Mouse (Mus musculus): ENCODE measurements around the gene Dysf.

Gene Dysf

DNA sequence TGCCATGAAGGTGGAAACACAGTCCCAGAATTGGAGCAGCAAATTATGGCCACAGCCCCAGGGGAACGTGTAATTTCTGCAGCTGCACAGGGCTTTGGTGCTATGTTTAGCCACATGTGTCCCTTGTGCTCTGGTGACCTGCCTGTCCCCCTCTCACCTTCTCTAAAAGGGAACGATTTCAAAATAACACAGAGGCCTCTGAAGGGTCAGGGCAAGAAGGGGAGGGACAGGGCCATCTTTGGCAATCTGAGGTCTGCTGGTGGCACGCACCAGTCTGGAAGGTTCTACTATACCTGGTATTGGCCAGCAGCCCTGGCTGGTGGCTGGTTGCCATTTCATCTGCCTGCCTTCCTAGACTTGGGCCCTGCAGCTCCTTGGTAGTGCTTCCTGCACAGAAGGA lies 147.4 kb downstream of the Dysf start:
- DNase-seq (ENCODE audit: extremely low read depth, low read depth, low spot score), result no peak

DNA sequence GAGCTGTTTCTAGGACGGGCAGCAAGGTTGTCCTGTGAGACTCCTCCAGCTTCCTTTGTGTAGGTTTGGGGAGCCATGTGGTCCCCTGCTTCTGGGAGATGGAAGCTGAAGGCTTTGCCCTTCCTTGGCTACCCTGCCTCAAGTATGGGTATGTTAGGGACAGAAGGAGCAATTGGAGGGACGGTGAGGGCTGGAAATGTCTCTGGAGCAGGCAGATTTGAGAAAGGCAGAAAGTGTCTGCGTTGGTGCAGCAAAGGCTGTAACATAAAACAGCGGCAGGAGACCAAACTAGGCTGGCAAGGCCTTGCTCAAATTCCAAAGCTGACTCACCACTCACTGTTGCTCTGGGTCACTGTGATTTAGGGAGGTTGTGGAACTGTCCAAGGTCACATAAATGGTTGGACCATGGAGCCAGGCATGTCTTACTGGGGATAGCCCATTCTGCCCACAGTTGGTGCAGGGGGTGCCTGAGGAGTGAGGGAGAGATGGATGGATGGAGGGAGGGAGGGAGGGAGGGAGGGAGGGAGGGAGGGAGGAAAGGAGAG lies 148.2 kb downstream of the Dysf start:
- DNase-seq (ENCODE audit: extremely low read depth, low read depth, low spot score), result no peak

DNA sequence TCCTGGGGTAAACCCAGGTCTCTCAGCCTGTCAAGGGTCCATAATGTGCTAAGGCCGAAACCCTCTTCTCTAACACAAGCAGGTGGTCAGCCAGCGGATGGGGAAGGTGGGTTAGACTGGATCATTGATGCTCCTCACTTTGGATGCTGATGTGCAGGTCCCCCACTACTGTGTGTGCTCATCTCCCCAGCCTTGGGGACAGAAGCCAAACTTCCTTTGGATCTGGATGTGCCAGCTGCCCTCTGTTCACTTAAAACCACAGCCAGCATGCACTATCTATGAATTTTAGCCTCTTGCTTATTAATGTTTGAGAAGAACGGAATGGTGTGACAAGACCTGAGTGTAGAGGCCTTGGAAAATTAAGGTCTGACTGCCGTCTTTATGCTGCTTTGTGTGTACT lies 150.7 kb downstream of the Dysf start:
- DNase-seq (ENCODE audit: extremely low read depth, low read depth, low spot score), result no peak

- DNase-seq (ENCODE audit: extremely low read depth, low read depth, low spot score), result no peak
Measured at GRCm38 (mm10) chr6:84167612-84168011, 159.2 kb downstream of the Dysf start.

DNA sequence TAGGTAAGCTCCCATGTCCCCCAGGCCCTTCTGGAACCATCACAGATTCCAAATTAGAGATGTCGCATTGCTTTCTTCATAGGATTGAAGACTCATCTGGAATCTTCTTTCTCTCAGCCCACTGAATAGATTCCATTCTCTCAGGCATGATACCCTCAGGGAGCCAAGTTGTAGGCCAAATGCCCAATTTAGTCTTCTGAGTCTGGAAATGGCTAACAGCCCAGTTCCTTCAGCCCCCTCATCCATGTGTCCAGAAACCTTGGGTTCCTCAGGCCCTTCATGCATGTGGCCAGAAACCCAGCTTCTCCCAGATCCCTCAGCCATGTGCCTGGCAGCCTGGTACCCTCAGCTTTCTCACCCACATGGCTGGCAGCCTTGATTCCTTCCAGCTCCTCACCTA lies 160.2 kb downstream of the Dysf start:
- no peak for DNase-seq (ENCODE audit: extremely low read depth, low read depth, low spot score)

GRCm38 (mm10) chr6:84173626-84174025 lies 165.2 kb downstream of the Dysf start:
- no peak for DNase-seq (ENCODE audit: extremely low read depth, low read depth, low spot score)

- DNase-seq (ENCODE audit: extremely low read depth, low read depth, low spot score), result no peak
Measured at GRCm38 (mm10) chr6:84178776-84179405, 170.5 kb downstream of the Dysf start.

GRCm38 (mm10) chr6:84181452-84181851 lies 173.1 kb downstream of the Dysf start:
- no peak for DNase-seq (ENCODE audit: extremely low read depth, low read depth, low spot score)

DNA sequence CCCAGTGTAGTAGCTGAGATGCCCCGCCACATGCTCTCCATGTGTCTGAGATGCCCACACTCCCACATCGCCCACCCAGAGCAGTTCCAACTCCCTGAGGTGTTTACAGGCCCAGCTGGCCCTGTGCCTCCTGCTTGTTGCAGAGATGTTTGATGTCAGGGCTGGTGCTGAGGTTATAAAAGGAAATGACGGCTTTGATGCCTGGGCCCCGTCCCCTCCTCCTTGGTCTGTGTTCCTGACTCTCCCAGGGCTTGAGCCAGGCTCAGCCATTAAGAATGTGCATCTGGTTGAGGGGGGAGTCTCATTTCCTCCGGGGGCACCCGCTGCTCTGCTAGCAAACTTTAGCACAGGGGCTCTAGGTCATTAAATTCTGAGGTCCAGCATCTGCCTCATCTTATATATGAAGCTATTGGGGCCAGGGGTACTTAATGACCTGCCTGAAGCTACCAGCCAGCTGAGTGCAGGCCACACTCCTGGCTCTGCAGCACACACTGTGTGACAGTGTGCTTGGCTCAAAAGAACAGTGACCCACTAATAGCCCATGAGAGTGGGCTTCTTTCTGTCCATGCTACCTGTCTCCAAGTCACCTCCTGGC lies 183.4 kb downstream of the Dysf start:
- DNase-seq (ENCODE audit: extremely low read depth, low read depth, low spot score), result no peak

DNA sequence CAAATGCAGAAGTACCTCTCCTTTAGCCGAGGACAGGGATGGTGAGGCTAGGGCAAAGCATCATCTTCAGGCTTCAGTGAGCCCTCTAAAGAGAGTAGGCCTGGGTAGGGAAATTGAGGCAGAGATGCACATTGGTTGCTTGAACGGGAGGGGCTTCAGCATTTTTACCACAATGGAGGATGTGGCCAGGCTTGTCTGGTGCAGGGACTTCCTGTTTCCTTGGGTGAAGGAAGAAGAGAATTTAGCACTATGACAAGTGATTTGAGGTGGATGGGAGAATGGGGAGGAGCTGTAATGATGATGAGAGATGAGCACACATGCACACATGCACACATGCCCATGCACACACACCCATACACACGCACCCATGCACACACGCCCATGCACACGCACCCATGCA lies 188.1 kb downstream of the Dysf start:
- no peak for DNase-seq (ENCODE audit: extremely low read depth, low read depth, low spot score)

GRCm38 (mm10) chr6:84197811-84198213 lies 189.4 kb downstream of the Dysf start:
- DNase-seq (ENCODE audit: extremely low read depth, low read depth, low spot score), result no peak

DNA sequence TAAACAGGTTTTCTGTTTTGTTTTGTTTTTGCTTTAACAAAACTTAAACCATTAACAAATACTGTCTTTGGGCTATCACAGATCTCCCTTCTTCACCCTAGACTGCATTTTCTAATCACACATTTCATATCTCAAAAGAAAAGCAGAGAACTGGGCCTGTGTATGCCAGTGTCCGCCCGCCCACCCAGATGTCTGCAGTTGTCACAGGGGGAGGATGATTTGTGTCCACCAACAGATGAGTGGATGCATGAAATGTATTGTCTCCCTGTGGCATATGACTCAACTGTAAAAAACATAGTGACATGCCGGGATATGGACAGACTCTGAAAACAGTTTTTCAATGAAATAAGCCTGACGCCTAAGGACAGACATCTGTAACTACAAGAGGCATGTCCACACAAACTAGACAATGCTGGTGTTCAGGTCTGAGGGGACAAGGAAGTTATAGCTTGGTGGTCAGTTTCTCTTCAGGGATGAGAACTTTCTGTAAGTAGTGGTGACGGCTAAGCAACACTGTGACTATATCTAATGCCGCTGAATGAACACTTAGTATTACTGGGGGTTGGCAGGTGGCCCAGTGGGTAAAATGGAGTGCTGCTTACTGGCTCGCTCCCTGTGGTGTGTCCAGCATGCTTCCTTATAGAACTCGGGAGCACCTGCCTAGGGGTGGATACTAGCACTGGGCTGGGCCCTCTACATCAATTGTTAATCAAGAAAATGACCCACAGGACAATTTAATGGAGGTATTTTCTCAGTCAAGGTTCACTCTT lies 193.5 kb downstream of the Dysf start:
- no peak for DNase-seq (ENCODE audit: extremely low read depth, low read depth, low spot score)

- no peak for DNase-seq (ENCODE audit: extremely low read depth, low read depth, low spot score)
Measured at GRCm38 (mm10) chr6:84205611-84206010, 197.2 kb downstream of the Dysf start.

GRCm38 (mm10) chr6:84208589-84208988 lies 200.2 kb downstream of the Dysf start:
- DNase-seq (ENCODE audit: extremely low read depth, low read depth, low spot score), result no peak

DNA sequence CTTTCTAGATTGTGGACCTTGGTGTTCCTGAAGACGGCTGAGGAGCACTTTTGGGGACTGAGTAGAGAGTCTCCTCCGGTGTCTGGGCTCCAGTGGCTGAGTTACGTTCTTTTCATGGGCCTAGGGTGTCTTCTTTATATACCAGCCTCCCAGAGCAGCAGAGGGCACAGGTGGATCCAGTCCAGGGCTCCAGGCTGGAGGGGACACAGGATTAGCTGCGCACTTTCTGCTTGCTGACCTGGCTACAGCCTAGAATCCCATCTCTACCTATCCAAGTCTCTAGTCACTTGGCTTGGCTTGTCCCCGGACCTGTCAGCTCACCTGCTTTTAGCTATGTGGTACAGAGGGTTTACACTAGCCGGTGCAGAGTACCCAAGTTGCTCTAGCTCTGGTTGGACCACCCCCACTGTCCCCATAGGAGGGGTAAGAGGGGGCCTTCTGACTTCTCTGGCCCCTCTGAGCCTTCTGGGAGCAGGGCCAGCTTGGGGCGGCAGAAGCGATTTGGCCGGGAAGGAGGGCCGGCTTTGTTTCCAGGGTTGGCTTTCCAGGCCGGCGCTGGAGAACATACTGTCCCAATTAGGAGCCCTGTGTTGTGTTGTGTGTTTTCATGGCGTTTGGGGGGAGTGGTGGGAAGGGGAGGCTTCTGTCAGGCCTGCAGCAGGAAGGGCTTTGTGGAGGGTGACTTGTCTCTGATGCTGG lies 201.5 kb downstream of the Dysf start:
- no peak for DNase-seq (ENCODE audit: extremely low read depth, low read depth, low spot score)

DNA sequence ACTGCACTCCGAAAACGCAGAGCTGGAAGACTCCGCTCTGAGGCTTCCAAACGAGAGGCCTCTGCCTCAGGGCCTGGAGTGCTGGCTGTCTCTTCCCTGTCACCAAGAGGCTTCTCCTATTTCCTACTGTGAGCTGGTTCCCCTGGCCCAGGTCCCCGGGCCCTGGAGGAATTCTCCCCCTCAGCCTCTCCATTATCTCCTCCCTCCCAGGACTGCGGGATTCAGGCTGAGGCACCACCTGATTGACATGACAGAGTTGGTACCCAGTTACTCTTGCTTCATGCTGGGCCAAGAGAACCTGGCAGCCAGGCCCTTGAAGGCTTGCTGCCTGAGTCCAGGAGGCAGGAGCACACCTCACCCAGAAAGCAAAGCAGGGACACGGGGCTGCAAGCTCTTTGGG lies 203.1 kb downstream of the Dysf start:
- no peak for DNase-seq (ENCODE audit: extremely low read depth, low read depth, low spot score)

- no peak for DNase-seq (ENCODE audit: extremely low read depth, low read depth, low spot score)
Measured at GRCm38 (mm10) chr6:84213101-84213500, 204.7 kb downstream of the Dysf start.

GRCm38 (mm10) chr6:84217216-84217933 lies 209.0 kb downstream of the Dysf start:
- DNase-seq (ENCODE audit: extremely low read depth, low read depth, low spot score), result no peak

DNA sequence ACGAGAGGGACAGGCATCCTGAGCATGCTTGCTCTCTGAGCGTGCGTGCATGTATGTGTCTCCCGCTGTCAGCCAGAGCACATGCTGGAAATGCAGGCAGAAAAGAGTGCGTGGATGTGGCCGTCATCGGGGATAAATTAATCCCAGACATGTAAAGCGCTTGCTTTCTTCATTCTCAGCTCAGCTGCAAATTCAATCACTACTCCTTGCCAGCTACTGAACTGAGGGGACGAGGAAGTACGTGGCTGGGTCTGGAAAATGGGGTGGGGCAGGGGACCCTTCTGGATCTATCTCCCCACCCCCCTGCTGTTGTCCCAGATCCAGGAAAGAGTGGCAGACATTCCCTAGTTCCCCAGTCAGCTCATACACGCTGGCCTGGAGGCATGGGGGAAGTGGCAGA lies 210.7 kb downstream of the Dysf start:
- no peak for DNase-seq (ENCODE audit: extremely low read depth, low read depth, low spot score)

GRCm38 (mm10) chr6:84224861-84225260 lies 216.5 kb downstream of the Dysf start:
- DNase-seq (ENCODE audit: extremely low read depth, low read depth, low spot score), result peak; percentile 88

GRCm38 (mm10) chr6:84225587-84225986 lies 217.2 kb downstream of the Dysf start:
- peak; percentile 75 for DNase-seq (ENCODE audit: extremely low read depth, low read depth, low spot score)

Measured in fat pad, adult 2 months (tissue).